Mouse (Mus musculus) neural tube, embryonic 10.5 days (tissue): Measurements from ENCODE around the gene Rab3d.

ENCODE experiments used
- DNase-seq: peaks from one replicate; pipeline ENCODE4 v3.0.0-alpha.2; 2017; ENCODE audit warnings: low spot score; ENCODE audit errors: extremely low spot score

Rab3d gene

GRCm38 (mm10) chr9:21938234-21938855 is 20.4 kb upstream of the Rab3d start:
- DNase-seq: no peak

GRCm38 (mm10) chr9:21937711-21938175 is 19.8 kb upstream of the Rab3d start:
- no peak for DNase-seq

GRCm38 (mm10) chr9:21936692-21937570 is 18.9 kb upstream of the Rab3d start, which contains the start of gene Plppr2:
Plppr2 (plus strand) TSS chr9:21937033.
- peak; percentile 96 for DNase-seq

GRCm38 (mm10) chr9:21935466-21936131 is 17.6 kb upstream of the Rab3d start:
- no peak for DNase-seq

GRCm38 (mm10) chr9:21934021-21934420 is 16.0 kb upstream of the Rab3d start:
- no peak for DNase-seq

GRCm38 (mm10) chr9:21932445-21933137 is 14.6 kb upstream of the Rab3d start:
- no peak for DNase-seq

- DNase-seq: no peak
Observed at GRCm38 (mm10) chr9:21932006-21932405, 14.0 kb upstream of the Rab3d start.

GRCm38 (mm10) chr9:21929208-21929607 is 11.2 kb upstream of the Rab3d start:
- DNase-seq: no peak

- DNase-seq: peak; percentile 89
Observed at GRCm38 (mm10) chr9:21927208-21927753, 9.3 kb upstream of the Rab3d start, which contains the start of the genes Ccdc159 and Tmem205. Ccdc159 (plus strand) TSS chr9:21927471. Tmem205 (minus strand) TSS chr9:21927556.

GRCm38 (mm10) chr9:21926784-21927183 is 8.8 kb upstream of the Rab3d start:
- no peak for DNase-seq

- DNase-seq: no peak
Observed at GRCm38 (mm10) chr9:21926155-21926554, 8.2 kb upstream of the Rab3d start.

GRCm38 (mm10) chr9:21925506-21925905 is 7.5 kb upstream of the Rab3d start:
- no peak for DNase-seq

- no peak for DNase-seq
Observed at GRCm38 (mm10) chr9:21925034-21925433, 7.0 kb upstream of the Rab3d start.

GRCm38 (mm10) chr9:21924099-21924493 is 6.1 kb upstream of the Rab3d start:
- DNase-seq: no peak

GRCm38 (mm10) chr9:21923490-21924098 is 5.6 kb upstream of the Rab3d start:
- no peak for DNase-seq

GRCm38 (mm10) chr9:21923036-21923435 is 5.0 kb upstream of the Rab3d start:
- no peak for DNase-seq

GRCm38 (mm10) chr9:21918692-21919384 is 846 bp upstream of the Rab3d start:
- DNase-seq: no peak

GRCm38 (mm10) chr9:21917493-21918034 is 428 bp downstream of the Rab3d start:
- no peak for DNase-seq

- no peak for DNase-seq
Observed at GRCm38 (mm10) chr9:21916851-21917492, 1.0 kb downstream of the Rab3d start.
